Mouse (Mus musculus) liver, adult 10 weeks (tissue): Measurements from ENCODE around the gene Shisa8. TPM values are rescaled to one million over a fixed set of nuclear protein-coding genes. Genes with fewer than 3 reads are reported as not detected.

Source experiments
- polyA plus RNA-seq: library from polyadenylated mRNA; stranded (reverse); fragments of 350-450 nt; fragmentation: Illumina TruSeq; extraction: RNeasy Lipid Tissue Mini Kit (QIAGEN cat#74804); gene quantifications from one replicate; pipeline ENCODE4 v1.2.3, GENCODE M21; 2014; ENCODE audit warnings: low read depth, low replicate concordance

The Shisa8 gene
- not detected for polyA plus RNA-seq

GRCm38 (mm10) chr15:82212752-82213063 lies at the start of gene Shisa8:
Gene Shisa8, minus strand, starts transcription at chr15:82212815.

DNA sequence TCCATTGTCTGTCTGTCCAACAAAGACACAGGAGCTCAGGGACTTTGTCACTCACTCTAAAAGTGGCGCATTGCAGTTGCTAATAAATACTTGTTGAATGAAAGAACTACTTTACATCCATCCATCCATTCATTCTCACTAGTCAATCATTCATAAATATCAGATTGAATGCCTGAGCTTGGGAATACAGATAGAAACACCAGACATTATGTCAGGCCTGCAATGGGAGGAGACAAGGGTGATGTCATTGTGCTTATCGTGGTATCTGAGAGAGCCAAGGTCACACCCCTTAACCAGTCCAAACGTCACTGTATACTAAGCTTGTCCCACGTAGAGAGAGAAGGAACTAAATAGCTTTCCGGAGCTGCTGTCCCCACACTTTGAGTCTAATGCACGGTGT lies 39.5 kb upstream of the Shisa8 start, which contains the start of gene 1500009C09Rik:
Gene 1500009C09Rik (plus strand): TSS at position 301 of the 400 bp plus-strand sequence.

DNA sequence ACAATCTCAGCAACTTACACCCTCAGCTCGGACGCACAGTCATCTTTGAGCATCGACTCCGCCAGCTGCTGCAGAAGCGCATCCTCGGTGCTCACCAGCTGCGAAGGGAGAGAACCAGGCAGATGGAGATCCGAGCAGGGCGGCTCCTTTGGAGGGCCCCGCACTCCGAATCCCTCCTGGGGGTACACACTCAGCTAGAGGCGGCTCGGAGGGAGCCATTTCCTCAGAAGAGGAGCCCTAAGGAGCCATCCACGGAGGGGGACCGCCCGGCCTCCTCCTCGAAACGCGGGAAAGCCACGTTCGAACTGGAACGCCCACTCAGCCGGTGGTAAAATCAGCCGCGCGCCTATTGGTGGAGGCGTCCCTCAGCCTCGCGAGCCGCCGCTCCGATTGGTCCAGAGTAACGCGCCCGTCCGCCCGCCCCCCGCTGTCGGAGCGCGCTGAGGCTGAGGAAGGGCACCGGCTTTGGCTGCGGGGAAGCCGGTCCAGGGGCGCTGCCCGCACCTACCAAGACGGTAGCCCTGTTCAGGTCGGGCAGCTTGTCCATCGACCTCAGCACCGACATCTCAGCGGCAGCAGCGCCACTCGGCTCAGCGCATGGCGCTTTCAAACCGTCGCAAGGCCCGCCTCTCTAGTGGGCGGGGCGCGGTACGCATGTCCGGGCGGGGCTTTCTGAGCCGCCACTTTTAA lies 31.6 kb upstream of the Shisa8 start, which contains the start of gene Cenpm:
Gene Cenpm (minus strand): TSS at position 634 of the 690 bp plus-strand sequence.

GRCm38 (mm10) chr15:82223657-82224601 lies 11.3 kb upstream of the Shisa8 start, which contains the start of gene Tnfrsf13c:
Gene Tnfrsf13c, minus strand, starts transcription at chr15:82224369.

Other genes starting within 250 kb of the Shisa8 start
- not detected for gene 1700029P11Rik, start 232.3 kb downstream of the Shisa8 start, polyA plus RNA-seq
- 50.5 TPM for gene Xrcc6, start 225.0 kb downstream of the Shisa8 start, polyA plus RNA-seq
- gene Desi1, start 179.0 kb downstream of the Shisa8 start, polyA plus RNA-seq: 14.6 TPM
- gene Snu13, start 165.2 kb downstream of the Shisa8 start, polyA plus RNA-seq: 117 TPM
- not detected for gene 4930407I10Rik, start 153.7 kb downstream of the Shisa8 start, polyA plus RNA-seq
- not detected for gene Mei1, start 142.8 kb downstream of the Shisa8 start, polyA plus RNA-seq
- 1.1 TPM for gene Ccdc134, start 84.9 kb downstream of the Shisa8 start, polyA plus RNA-seq
- 7.5 TPM for gene Srebf2, start 65.6 kb downstream of the Shisa8 start, polyA plus RNA-seq
- not detected for gene Tnfrsf13c, start 11.6 kb upstream of the Shisa8 start, polyA plus RNA-seq
- 2.0 TPM for gene Cenpm, start 31.9 kb upstream of the Shisa8 start, polyA plus RNA-seq
- gene 1500009C09Rik, start 39.6 kb upstream of the Shisa8 start, polyA plus RNA-seq: not detected
- gene Sept3, start 62.1 kb upstream of the Shisa8 start, polyA plus RNA-seq: not detected
- not detected for gene Wbp2nl, start 86.1 kb upstream of the Shisa8 start, polyA plus RNA-seq
- 10.4 TPM for gene Naga, start 126.1 kb upstream of the Shisa8 start, polyA plus RNA-seq
- gene Pheta2, start 126.1 kb upstream of the Shisa8 start, polyA plus RNA-seq: 0.26 TPM
- 34.1 TPM for gene Smdt1, start 126.1 kb upstream of the Shisa8 start, polyA plus RNA-seq
- 404 TPM for gene Ndufa6, start 141.5 kb upstream of the Shisa8 start, polyA plus RNA-seq
- 73.7 TPM for gene Cyp2d22, start 167.4 kb upstream of the Shisa8 start, polyA plus RNA-seq
- not detected for gene Cyp2d11, start 181.2 kb upstream of the Shisa8 start, polyA plus RNA-seq
- gene Cyp2d10, start 194.4 kb upstream of the Shisa8 start, polyA plus RNA-seq: 174 TPM
- gene Cyp2d9, start 220.6 kb upstream of the Shisa8 start, polyA plus RNA-seq: 18.5 TPM